Mouse (Mus musculus) ES-E14 (cell line): ENCODE measurements around the gene Olfr1230.

Experiments used
- HCFC1 ChIP-seq: IDR thresholded peaks from 2 replicates; pipeline ENCODE4 v1.6.1; 2012; ENCODE audit warnings: low read length, inconsistent platforms, borderline replicate concordance; ENCODE audit not compliant: insufficient read depth
- ZC3H11A ChIP-seq: IDR thresholded peaks from 2 replicates; pipeline ENCODE4 v1.6.1; 2012; ENCODE audit warnings: low read depth, mild to moderate bottlenecking, inconsistent platforms, low read length, borderline replicate concordance

- no peak for TF ChIP-seq HCFC1
- TF ChIP-seq ZC3H11A = no peak
Measured at GRCm38 (mm10) chr2:89342298-89342697, 45.2 kb upstream of the Olfr1230 start, which contains the start of gene Olfr1233.
